Mouse (Mus musculus) ES-E14 (cell line): ENCODE measurements around the gene Pld5. TPM values are rescaled to one million over a fixed set of nuclear protein-coding genes. Genes with fewer than 3 reads are reported as not detected.

Experiments used
- DNase-seq: peaks from one replicate; pipeline ENCODE4 v3.0.0-alpha.2; 2013; ENCODE audit warnings: low read depth, low spot score
- H3K27ac ChIP-seq: 2 replicates; pipeline ENCODE4 v1.5.1; 2012; ENCODE audit warnings: low read depth, mild to moderate bottlenecking, low read length, moderate library complexity, mixed read lengths; ENCODE audit not compliant: poor library complexity, insufficient read depth, severe bottlenecking
- H3K36me3 ChIP-seq: 2 replicates; pipeline ENCODE4 v1.6.1; 2012; ENCODE audit warnings: mild to moderate bottlenecking, low read length, moderate library complexity, mixed read lengths; ENCODE audit not compliant: control insufficient read depth, poor library complexity, insufficient read depth, severe bottlenecking
- H3K4me1 ChIP-seq, 2 experiments: fragments of 150-350 bp in 1 of 2; sonication (generic) in 1 of 2; 2 replicates each; pipeline ENCODE4 v1.6.1; 2012; ENCODE audit warnings: low read length in 2 of 2, mild to moderate bottlenecking in 1 of 2, mixed read lengths in 1 of 2; ENCODE audit not compliant: control insufficient read depth in 2 of 2, insufficient read depth in 2 of 2, poor library complexity in 1 of 2
- H3K4me3 ChIP-seq, 2 experiments: fragments of 150-350 bp in 1 of 2; sonication (generic) in 1 of 2; 2 replicates each; pipeline ENCODE4 v1.5.1; 2012; ENCODE audit warnings: low read length in 2 of 2, low read depth in 1 of 2, mild to moderate bottlenecking in 1 of 2, mixed read lengths in 1 of 2; ENCODE audit not compliant: insufficient read depth in 1 of 2, poor library complexity in 1 of 2, severe bottlenecking in 1 of 2
- H3K9ac ChIP-seq: 2 replicates; pipeline ENCODE4 v1.6.1; 2012; ENCODE audit warnings: low read depth, mild to moderate bottlenecking, low read length, mixed read lengths; ENCODE audit not compliant: poor library complexity, insufficient read depth, severe bottlenecking
- H3K9me3 ChIP-seq: fragments of 150-350 bp; sonication (generic); 2 replicates; pipeline ENCODE4 v1.6.1; 2012; ENCODE audit warnings: low read depth, mild to moderate bottlenecking, low read length; ENCODE audit not compliant: control insufficient read depth, insufficient read depth
- CHD2 ChIP-seq: IDR thresholded peaks from 2 replicates; pipeline ENCODE4 v1.6.1; 2014; ENCODE audit warnings: mild to moderate bottlenecking, low read depth, low read length, inconsistent platforms
- HCFC1 ChIP-seq: IDR thresholded peaks from 2 replicates; pipeline ENCODE4 v1.6.1; 2012; ENCODE audit warnings: low read length, inconsistent platforms, borderline replicate concordance; ENCODE audit not compliant: insufficient read depth
- MAFK ChIP-seq: IDR thresholded peaks from 2 replicates; pipeline ENCODE4 v1.6.1; 2014; ENCODE audit warnings: mild to moderate bottlenecking, low read depth, low read length, inconsistent platforms; ENCODE audit not compliant: insufficient read depth
- ZC3H11A ChIP-seq: IDR thresholded peaks from 2 replicates; pipeline ENCODE4 v1.6.1; 2012; ENCODE audit warnings: low read depth, mild to moderate bottlenecking, inconsistent platforms, low read length, borderline replicate concordance
- ZNF384 ChIP-seq: IDR thresholded peaks from 2 replicates; pipeline ENCODE4 v1.6.1; 2012; ENCODE audit warnings: low read depth, low read length, inconsistent platforms
- in situ Hi-C, 2 experiments: fragments of 600-800 bp; cut with MboI; formaldehyde crosslinking; loops; one replicate each; pipeline ENCODE4 v1.15.1; 2025; ENCODE audit warnings: low sequenced_read_pairs in 2 of 2, inconsistent platforms in 1 of 2; ENCODE audit not compliant: unreplicated experiment in 2 of 2
- total RNA-seq: library from RNA; depleted of rRNA; stranded (reverse); fragments of 300-350 nt; gene quantifications from 2 replicates; pipeline ENCODE4 v1.2.3, GENCODE M21; 2012

Gene Pld5
- total RNA-seq, 1 experiment = not detected

- Histone ChIP-seq H3K36me3 (no peaks in the 10 kb centered on the region), H3K9ac (no peak overlapping the region), H3K9me3 (no peaks in the 10 kb centered on the region), H3K4me3 (no peak overlapping the region), H3K4me1 (no peaks in the 10 kb centered on the region), H3K27ac (no peak overlapping the region)
- no peak for DNase-seq
- in situ Hi-C loops = no loop called here
- no peak for TF ChIP-seq MAFK
- TF ChIP-seq ZNF384 = no peak
- no peak for TF ChIP-seq ZC3H11A
- no peak for TF ChIP-seq HCFC1
- TF ChIP-seq CHD2 = no peak
Measured at GRCm38 (mm10) chr1:176080969-176081368, 194.1 kb downstream of the Pld5 start.

GRCm38 (mm10) chr1:176078410-176078809 lies 196.7 kb downstream of the Pld5 start:
- TF ChIP-seq MAFK (no peak), ZNF384 (no peak), CHD2 (no peak), HCFC1 (no peak), ZC3H11A (no peak)
- Histone ChIP-seq H3K27ac (no peak overlapping the region), H3K9ac (no peak overlapping the region), H3K4me3 (no peak overlapping the region), H3K4me1 (no peaks in the 10 kb centered on the region), H3K36me3 (no peaks in the 10 kb centered on the region), H3K9me3 (no peaks in the 10 kb centered on the region)
- DNase-seq = no peak
- in situ Hi-C loops = no loop called here

GRCm38 (mm10) chr1:176076799-176077198 lies 198.3 kb downstream of the Pld5 start:
- Histone ChIP-seq H3K27ac (no peak overlapping the region), H3K36me3 (no peaks in the 10 kb centered on the region), H3K4me1 (no peaks in the 10 kb centered on the region), H3K9me3 (no peaks in the 10 kb centered on the region), H3K4me3 (no peak overlapping the region), H3K9ac (no peak overlapping the region)
- no peak for DNase-seq
- TF ChIP-seq ZC3H11A (no peak), CHD2 (no peak), MAFK (no peak)
- in situ Hi-C loops = no loop called here

- DNase-seq = no peak
- no peak overlapping the region for H3K9ac ChIP-seq
- no peaks in the 10 kb centered on the region for H3K4me1 ChIP-seq
- TF ChIP-seq MAFK = no peak
- TF ChIP-seq CHD2 = no peak
- no peak for TF ChIP-seq HCFC1
- no peak for TF ChIP-seq ZNF384
- TF ChIP-seq ZC3H11A = no peak
- no peak overlapping the region for H3K27ac ChIP-seq
- in situ Hi-C loops = no loop called here
- H3K9me3 ChIP-seq = no peaks in the 10 kb centered on the region
- H3K36me3 ChIP-seq = no peaks in the 10 kb centered on the region
- no peak overlapping the region for H3K4me3 ChIP-seq
Measured at GRCm38 (mm10) chr1:176075810-176076209, 199.3 kb downstream of the Pld5 start.

DNA sequence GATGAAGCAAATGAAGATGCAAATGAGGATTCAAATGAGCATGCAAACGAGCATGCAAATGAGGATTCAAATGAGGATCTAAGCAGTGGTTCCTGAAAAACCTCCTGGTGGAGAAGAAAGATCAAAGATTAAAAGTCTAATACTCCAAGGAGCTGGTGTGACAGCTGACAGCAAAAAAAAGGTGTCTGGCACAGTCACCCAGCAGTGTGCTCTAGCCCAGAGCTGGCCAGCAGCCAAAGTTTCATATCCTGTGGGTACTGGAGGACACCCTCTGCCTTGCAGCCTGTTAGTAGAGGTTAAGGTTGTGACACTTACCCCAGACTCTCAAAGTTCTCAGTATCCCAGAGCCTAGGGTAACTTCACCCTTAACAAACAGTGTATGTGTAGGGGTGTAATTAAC lies 199.7 kb downstream of the Pld5 start:
- in situ Hi-C loops = no loop called here
- no peaks in the 10 kb centered on the region for H3K36me3 ChIP-seq

More for the DNA sequence above, 199.7 kb downstream of the Pld5 start:
- H3K27ac ChIP-seq = no peak overlapping the region
- H3K9me3 ChIP-seq = no peaks in the 10 kb centered on the region
- H3K4me3 ChIP-seq = no peak overlapping the region
- no peak for TF ChIP-seq CHD2
- no peak for TF ChIP-seq ZC3H11A
- TF ChIP-seq MAFK = no peak
- no peak for TF ChIP-seq HCFC1
- TF ChIP-seq ZNF384 = no peak
- no peak for DNase-seq
- H3K9ac ChIP-seq = no peak overlapping the region
- H3K4me1 ChIP-seq = no peaks in the 10 kb centered on the region
